Mouse (Mus musculus) kidney, embryonic 14.5 days (tissue): ENCODE measurements around the gene Mdga2. TPM values are rescaled to one million over a fixed set of nuclear protein-coding genes. Genes with fewer than 3 reads are reported as not detected.
A peak's percentile ranks its signal among the peaks of the same experiment; 100 is the strongest.

ENCODE experiments used
- ATAC-seq: fragments of 200-750 bp; cut with Nextera tagmentation; 2 replicates; pipeline ENCODE4 v1.8.0; 2017; ENCODE audit warnings: moderate number of reproducible peaks, mild to moderate bottlenecking, moderate TSS enrichment, moderate library complexity; ENCODE audit not compliant: low FRiP score, low TSS enrichment
- H3K27ac ChIP-seq: fragments of 300-500 bp; sonication (generic); 2 replicates; pipeline ENCODE4 v1.5.1; 2014; ENCODE audit warnings: low read depth, mild to moderate bottlenecking, low read length, moderate library complexity, mixed read lengths
- H3K27me3 ChIP-seq: fragments of 300-500 bp; sonication (generic); 2 replicates; pipeline ENCODE4 v1.6.1; 2014; ENCODE audit warnings: mild to moderate bottlenecking, low read length; ENCODE audit not compliant: control insufficient read depth, insufficient read depth
- H3K36me3 ChIP-seq: fragments of 300-500 bp; sonication (generic); 2 replicates; pipeline ENCODE4 v1.6.1; 2014; ENCODE audit warnings: low read length, mixed read lengths; ENCODE audit not compliant: control insufficient read depth, insufficient read depth
- H3K4me1 ChIP-seq: fragments of 300-500 bp; sonication (generic); 2 replicates; pipeline ENCODE4 v1.6.1; 2014; ENCODE audit warnings: low read length, mixed read lengths; ENCODE audit not compliant: control insufficient read depth, insufficient read depth
- H3K4me2 ChIP-seq: fragments of 300-500 bp; sonication (generic); replicated peaks from 2 replicates; pipeline ENCODE4 v1.6.1; 2014; ENCODE audit warnings: low read depth, mild to moderate bottlenecking, low read length
- H3K4me3 ChIP-seq: fragments of 300-500 bp; sonication (generic); 2 replicates; pipeline ENCODE4 v1.5.1; 2014; ENCODE audit warnings: mild to moderate bottlenecking, low read length
- H3K9ac ChIP-seq: fragments of 300-500 bp; sonication (generic); 2 replicates; pipeline ENCODE4 v1.6.1; 2014; ENCODE audit warnings: low read depth, mild to moderate bottlenecking, low read length, moderate library complexity
- H3K9me3 ChIP-seq: fragments of 300-500 bp; sonication (generic); 2 replicates; pipeline ENCODE4 v1.6.1; 2016; ENCODE audit warnings: low read length; ENCODE audit not compliant: control insufficient read depth
- WGBS: fragments of 180-500 bp; shearing (Covaris S2); extraction: QIAGEN DNeasy Blood & Tissue Kit; methylation state at CpG from one replicate; pipeline ENCODE4 v1.1.7; 2014; 5-methylcytosine and 5-hydroxymethylcytosine counted together
- polyA plus RNA-seq: library from polyadenylated mRNA; unstranded; fragments of >200 nt; fragmentation: Nextera tagmentation; extraction: Ambion mirVana; gene quantifications from 2 replicates; pipeline ENCODE4 v1.2.1, GENCODE M21; 2014

Gene Mdga2
- polyA plus RNA-seq, 1 experiment from 2014 or later, result 2.0 TPM

- Histone ChIP-seq H3K4me1 (no peaks in the 10 kb centered on the region), H3K36me3 (no peaks in the 10 kb centered on the region), H3K4me2 (no peak overlapping the region), H3K9me3 (no peaks in the 10 kb centered on the region), H3K27ac (no peak overlapping the region), H3K4me3 (no peak overlapping the region), H3K27me3 (no peaks in the 10 kb centered on the region), H3K9ac (no peak overlapping the region)
- no peak for ATAC-seq
Measured at GRCm38 (mm10) chr12:67094414-67094813, 127.9 kb downstream of the Mdga2 start.

- no peaks in the 10 kb centered on the region for H3K4me1 ChIP-seq
- no peaks in the 10 kb centered on the region for H3K36me3 ChIP-seq
- H3K9ac ChIP-seq, result no peak overlapping the region
- no peak overlapping the region for H3K27ac ChIP-seq
- H3K4me3 ChIP-seq, result no peak overlapping the region
- 37% methylated on average over 2 of the region's 2 CpGs for WGBS
- no peaks in the 10 kb centered on the region for H3K27me3 ChIP-seq
- H3K9me3 ChIP-seq, result no peaks in the 10 kb centered on the region
- ATAC-seq, result no peak
- H3K4me2 ChIP-seq, result no peak overlapping the region
Measured at GRCm38 (mm10) chr12:67090420-67090965, 131.9 kb downstream of the Mdga2 start.

GRCm38 (mm10) chr12:67059136-67060014, 163.0 kb downstream of the Mdga2 start:
- Histone ChIP-seq H3K9ac (no peak overlapping the region), H3K27me3 (no peaks in the 10 kb centered on the region), H3K9me3 (peaks cover 8% of the 10 kb centered on the region), H3K27ac (no peak overlapping the region), H3K4me1 (no peaks in the 10 kb centered on the region), H3K4me3 (no peak overlapping the region), H3K4me2 (no peak overlapping the region), H3K36me3 (no peaks in the 10 kb centered on the region)
- WGBS, result 72% methylated on average over 19 of the region's 19 CpGs
- ATAC-seq, result peak; percentile 96

- WGBS, result 93% methylated on average over 3 of the region's 3 CpGs
- Histone ChIP-seq H3K4me2 (no peak overlapping the region), H3K27me3 (no peaks in the 10 kb centered on the region), H3K9ac (no peak overlapping the region), H3K9me3 (peaks cover 8% of the 10 kb centered on the region), H3K36me3 (no peaks in the 10 kb centered on the region), H3K27ac (no peak overlapping the region), H3K4me3 (no peak overlapping the region), H3K4me1 (no peaks in the 10 kb centered on the region)
- no peak for ATAC-seq
Measured at GRCm38 (mm10) chr12:67056621-67057020, 165.7 kb downstream of the Mdga2 start.

GRCm38 (mm10) chr12:67045099-67045750, 177.1 kb downstream of the Mdga2 start:
- no peak overlapping the region for H3K4me2 ChIP-seq
- H3K36me3 ChIP-seq, result no peaks in the 10 kb centered on the region
- no peak for ATAC-seq
- H3K9ac ChIP-seq, result no peak overlapping the region
- H3K4me1 ChIP-seq, result no peaks in the 10 kb centered on the region
- H3K9me3 ChIP-seq, result no peaks in the 10 kb centered on the region
- H3K27me3 ChIP-seq, result no peaks in the 10 kb centered on the region
- WGBS, result 83% methylated on average over 8 of the region's 8 CpGs
- no peak overlapping the region for H3K27ac ChIP-seq
- H3K4me3 ChIP-seq, result no peak overlapping the region

DNA sequence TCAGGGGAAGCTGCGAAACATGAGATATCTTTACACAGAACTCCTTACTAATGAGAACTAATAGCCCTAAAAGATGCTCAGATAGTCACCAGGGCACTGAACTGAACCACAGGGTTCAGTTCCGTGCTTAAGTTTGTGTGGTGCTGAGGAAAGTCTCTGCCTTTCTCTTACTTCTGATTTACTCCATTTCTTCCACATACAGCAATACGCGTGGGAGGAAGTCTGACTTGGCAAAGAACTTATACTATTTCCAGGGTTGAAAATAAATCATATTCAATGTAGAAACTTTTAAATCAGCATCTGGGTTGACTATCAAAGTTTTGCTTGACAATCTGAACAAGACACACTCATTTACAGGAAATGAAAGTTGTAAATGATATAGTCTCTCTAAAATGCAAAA, 180.5 kb downstream of the Mdga2 start:
- Histone ChIP-seq H3K27me3 (no peaks in the 10 kb centered on the region), H3K4me3 (no peak overlapping the region), H3K27ac (no peak overlapping the region), H3K9ac (no peak overlapping the region), H3K36me3 (no peaks in the 10 kb centered on the region), H3K4me2 (no peak overlapping the region), H3K9me3 (no peaks in the 10 kb centered on the region), H3K4me1 (no peaks in the 10 kb centered on the region)
- WGBS, result 65% methylated on average over 4 of the region's 4 CpGs
- no peak for ATAC-seq

DNA sequence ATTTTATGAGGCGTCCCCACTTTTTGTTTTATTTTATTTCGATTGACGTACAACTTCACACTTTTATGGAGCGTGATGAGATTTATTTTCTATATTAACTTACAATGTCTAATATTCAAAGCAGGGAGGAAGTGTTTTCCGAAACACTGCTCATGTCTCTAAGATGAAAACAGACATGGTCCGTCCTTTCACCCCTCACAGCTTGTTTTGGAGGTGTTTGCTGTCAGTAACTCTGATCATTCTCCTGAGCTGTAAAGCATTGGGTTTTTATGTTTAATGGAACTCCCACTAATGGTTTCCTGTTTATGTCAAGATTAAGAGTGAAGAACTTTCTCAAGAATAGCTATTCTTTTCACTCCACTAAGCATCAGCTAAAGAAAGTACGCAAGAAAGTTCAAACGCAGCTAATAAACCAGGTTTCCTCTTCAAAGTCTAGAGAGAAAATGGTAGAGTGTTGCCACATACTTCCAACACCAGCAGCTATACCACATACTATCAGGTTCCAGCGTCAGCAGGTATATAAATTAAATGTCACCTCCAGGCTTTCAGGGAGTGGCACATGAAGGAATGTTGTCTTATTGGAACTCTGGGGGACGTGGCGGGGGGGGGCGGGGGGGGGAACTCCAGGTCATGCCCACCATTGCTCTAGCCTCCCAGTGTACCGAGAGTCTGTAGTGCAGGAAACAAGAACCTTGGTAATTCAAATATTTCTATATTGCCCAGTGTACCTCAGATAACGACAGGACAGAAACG, 186.7 kb downstream of the Mdga2 start:
- Histone ChIP-seq H3K9me3 (no peaks in the 10 kb centered on the region), H3K4me2 (no peak overlapping the region), H3K9ac (no peak overlapping the region), H3K27me3 (no peaks in the 10 kb centered on the region), H3K4me1 (no peaks in the 10 kb centered on the region), H3K27ac (no peak overlapping the region), H3K4me3 (no peak overlapping the region), H3K36me3 (no peaks in the 10 kb centered on the region)
- WGBS, result 35% methylated on average over 15 of the region's 15 CpGs
- peak; percentile 69 for ATAC-seq

- Histone ChIP-seq H3K4me3 (no peak overlapping the region), H3K36me3 (no peaks in the 10 kb centered on the region), H3K27me3 (no peaks in the 10 kb centered on the region), H3K4me2 (no peak overlapping the region), H3K4me1 (no peaks in the 10 kb centered on the region), H3K9me3 (no peaks in the 10 kb centered on the region), H3K27ac (no peak overlapping the region), H3K9ac (no peak overlapping the region)
- no peak for ATAC-seq
- 94% methylated on average over 3 of the region's 3 CpGs for WGBS
Measured at GRCm38 (mm10) chr12:67017192-67017591, 205.2 kb downstream of the Mdga2 start.
